8 mouse cellular contexts compared by ENCODE assay signal in the genomic region with DNA sequence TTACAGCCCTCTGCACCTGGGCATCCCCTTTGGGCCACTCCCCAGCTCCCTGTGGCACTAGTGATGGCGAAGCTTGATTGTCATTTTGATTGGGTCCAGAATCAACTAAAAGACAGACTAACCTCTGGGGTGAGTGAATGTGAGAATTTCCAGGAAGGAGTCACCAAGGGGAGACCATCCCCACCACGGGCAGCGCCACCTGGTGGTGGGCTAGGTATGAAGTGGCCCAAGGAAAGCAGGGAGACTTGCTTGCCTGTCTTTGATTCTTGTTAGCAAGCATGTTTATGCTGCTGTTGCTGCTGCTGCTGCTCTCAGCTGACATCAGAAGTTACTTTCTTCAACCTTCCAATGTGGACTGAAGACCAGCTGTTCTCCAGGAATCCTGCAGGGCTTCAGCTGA.
DNase-seq lines count a peak whose midpoint lies in the region; ATAC-seq lines count a peak whose summit lies in the region.

No protein-coding gene starts in this region.

- H3K4me2 ChIP-seq in hindbrain, embryonic 11.5 days (replicated peaks; ENCODE audit: low read depth, low read length): no peak overlapping the region
- H3K4me2 ChIP-seq in midbrain, embryonic 12.5 days (replicated peaks): no peak overlapping the region
- H3K4me2 ChIP-seq in heart, embryonic 11.5 days: no peak overlapping the region

- no peaks in the 10 kb centered on the region for H3K27me3 ChIP-seq in hindbrain, embryonic 11.5 days (ENCODE audit: control insufficient read depth, insufficient read depth, low read length)
- no peaks in the 10 kb centered on the region for H3K27me3 ChIP-seq in midbrain, embryonic 12.5 days
- H3K27me3 ChIP-seq in heart, embryonic 11.5 days (ENCODE audit: control insufficient read depth, insufficient read depth, low read length): no peaks in the 10 kb centered on the region

- 17% methylated on average over 3 of the region's 3 CpGs for whole genome bisulfite sequencing in hindbrain, embryonic 11.5 days
- WGBS in midbrain, embryonic 12.5 days: 16% methylated on average over 3 of the region's 3 CpGs
- WGBS in heart, embryonic 11.5 days (ENCODE audit: insufficient replicate concordance): 19% methylated on average over 3 of the region's 3 CpGs

- H3K9me3 ChIP-seq in hindbrain, embryonic 11.5 days (ENCODE audit: control insufficient read depth, low read length): no peaks in the 10 kb centered on the region
- no peaks in the 10 kb centered on the region for H3K9me3 ChIP-seq in midbrain, embryonic 12.5 days
- H3K9me3 ChIP-seq in heart, embryonic 11.5 days (replicated peaks; ENCODE audit: control insufficient read depth, low read length): no peaks in the 10 kb centered on the region

- H3K4me1 ChIP-seq in hindbrain, embryonic 11.5 days (replicated peaks; ENCODE audit: control insufficient read depth, insufficient read depth, low read length): 0 out of 2 replicates have a peak, but pooled peaks cover 3% of the 10 kb centered on the region
- peaks cover 12% of the 10 kb centered on the region; the same call in 1 of the 2 replicates for H3K4me1 ChIP-seq in midbrain, embryonic 12.5 days
- H3K4me1 ChIP-seq in heart, embryonic 11.5 days (ENCODE audit: control insufficient read depth, insufficient read depth, low read length): no peaks in the 10 kb centered on the region

- no peak overlapping the region for H3K4me3 ChIP-seq in hindbrain, embryonic 11.5 days (ENCODE audit: low read depth, low read length)
- H3K4me3 ChIP-seq in midbrain, embryonic 12.5 days: no peak overlapping the region
- H3K4me3 ChIP-seq in heart, embryonic 11.5 days (ENCODE audit: low read depth, low read length): no peak overlapping the region

- no peak overlapping the region for H3K9ac ChIP-seq in hindbrain, embryonic 11.5 days (ENCODE audit: low read depth, low read length)
- no peak overlapping the region for H3K9ac ChIP-seq in midbrain, embryonic 12.5 days (replicated peaks)
- H3K9ac ChIP-seq in heart, embryonic 11.5 days (ENCODE audit: low read depth, low read length): no peak overlapping the region

- no peaks in the 10 kb centered on the region for H3K36me3 ChIP-seq in hindbrain, embryonic 11.5 days (ENCODE audit: control insufficient read depth, insufficient read depth, low read length)
- H3K36me3 ChIP-seq in midbrain, embryonic 12.5 days: no peaks in the 10 kb centered on the region
- H3K36me3 ChIP-seq in heart, embryonic 11.5 days (ENCODE audit: control insufficient read depth, insufficient read depth, low read length): no peaks in the 10 kb centered on the region

- no peak overlapping the region for H3K27ac ChIP-seq in hindbrain, embryonic 11.5 days (ENCODE audit: low read depth, low read length)
- 0 out of 2 replicates have a peak overlapping the region, but pooled peaks have one; percentile 27 for H3K27ac ChIP-seq in midbrain, embryonic 12.5 days (replicated peaks)
- no peak overlapping the region for H3K27ac ChIP-seq in heart, embryonic 11.5 days (ENCODE audit: low read depth, low read length)

- no peak for ATAC-seq in cerebellum, adult (ENCODE audit: insufficient number of reproducible peaks, low FRiP score, low TSS enrichment)
- ATAC-seq in hindbrain, embryonic 11.5 days (ENCODE audit: low FRiP score): no peak
- no peak for ATAC-seq in midbrain, embryonic 12.5 days (ENCODE audit: low FRiP score, low read depth)
- ATAC-seq in heart, embryonic 11.5 days (replicated peaks; ENCODE audit: insufficient number of reproducible peaks, low FRiP score, low TSS enrichment): no peak

- DNase-seq in cerebellum, postnatal 25 days: peak; percentile 57 to 76
- DNase-seq in spleen, postnatal 10 days (ENCODE audit: low spot score in 2 of 2): peak; percentile 7 to 45
- DNase-seq in spleen, adult 12 weeks (ENCODE audit: low spot score): no peak
- peak; percentile 81 for DNase-seq in hindbrain, embryonic 11.5 days (ENCODE audit: low spot score)
- DNase-seq in urinary bladder, postnatal 4 days (ENCODE audit: low spot score in 2 of 2): no peak

Comparison
In these comparisons a context has a peak if more than half of its experiments do, and no peak if none do; other contexts are left out.
1. DNase-seq: peak in cerebellum, postnatal 25 days (2 of 2), spleen, postnatal 10 days (2 of 2) and hindbrain, embryonic 11.5 days (single experiment); none in spleen, adult 12 weeks (single experiment) and urinary bladder, postnatal 4 days (0 of 2).